Mouse (Mus musculus) gastrocnemius, adult 8-10 months (tissue): ENCODE measurements around the gene Gpr3. TPM values are rescaled to one million over a fixed set of nuclear protein-coding genes. Genes with fewer than 3 reads are reported as not detected.

Experiments used
- DNase-seq, 2 experiments: peaks; one replicate each; pipeline ENCODE4 v3.0.0; 2022; ENCODE audit warnings: low spot score in 2 of 2
- total RNA-seq, 4 experiments: library from RNA; stranded (reverse); gene quantifications; 2 replicates each; pipeline ENCODE4 v1.2.4; 2022

Gpr3 gene
- total RNA-seq, 4 experiments from 2014 or later: not detected

DNA sequence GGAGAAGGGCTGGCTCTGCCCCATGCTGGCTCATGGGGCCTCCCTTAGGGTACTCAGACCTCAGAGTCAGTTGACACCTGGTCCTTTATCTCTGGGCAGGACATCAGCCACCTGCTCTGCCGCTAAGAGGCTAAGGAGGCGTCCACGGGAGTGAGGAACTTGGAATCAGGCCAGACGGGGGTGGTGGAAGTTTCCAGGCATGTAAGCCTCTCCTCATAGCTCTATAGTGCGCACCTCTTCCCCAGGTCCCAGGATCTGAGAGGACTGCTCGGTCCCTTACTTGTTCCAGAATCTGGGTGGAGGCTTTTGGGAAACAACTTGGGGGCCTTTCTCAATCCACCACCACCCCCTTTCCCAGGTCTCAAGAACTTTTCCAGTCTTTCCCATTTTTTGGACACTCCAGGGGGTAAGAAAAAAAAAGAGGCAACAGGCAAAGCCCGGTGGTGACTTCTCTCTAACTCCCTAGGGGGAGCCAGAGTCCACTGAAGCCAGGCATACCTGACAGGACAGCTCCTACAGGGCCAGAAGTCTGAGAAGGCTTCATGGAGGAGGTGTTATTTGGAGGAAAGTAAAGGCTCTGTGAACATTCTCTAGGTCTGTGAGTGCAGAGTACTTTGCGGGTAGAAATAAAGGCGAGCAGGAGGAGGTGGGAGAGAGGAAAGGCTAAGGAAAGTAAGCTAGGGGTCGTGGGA, 21.1 kb upstream of the Gpr3 start:
- no peak for DNase-seq

DNA sequence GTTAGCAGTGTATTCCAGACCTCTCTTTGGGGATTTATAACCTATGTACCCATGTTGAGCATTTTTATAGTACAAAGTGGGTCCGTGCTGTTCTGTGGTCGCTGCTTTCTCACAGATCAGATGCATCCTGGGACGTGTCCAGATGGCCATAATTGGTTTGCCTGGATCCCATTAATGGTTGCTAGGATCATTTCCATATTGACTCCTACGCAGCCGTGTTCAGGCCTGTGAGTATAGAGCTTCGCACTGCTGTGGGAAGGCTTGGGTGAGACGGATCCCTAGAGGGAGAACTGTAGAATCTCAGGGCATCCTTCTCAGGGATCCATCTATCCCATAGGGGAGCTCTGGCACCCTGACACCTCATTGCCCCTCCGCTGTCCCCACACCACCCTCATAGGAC, 17.2 kb upstream of the Gpr3 start:
- DNase-seq: no peak

DNA sequence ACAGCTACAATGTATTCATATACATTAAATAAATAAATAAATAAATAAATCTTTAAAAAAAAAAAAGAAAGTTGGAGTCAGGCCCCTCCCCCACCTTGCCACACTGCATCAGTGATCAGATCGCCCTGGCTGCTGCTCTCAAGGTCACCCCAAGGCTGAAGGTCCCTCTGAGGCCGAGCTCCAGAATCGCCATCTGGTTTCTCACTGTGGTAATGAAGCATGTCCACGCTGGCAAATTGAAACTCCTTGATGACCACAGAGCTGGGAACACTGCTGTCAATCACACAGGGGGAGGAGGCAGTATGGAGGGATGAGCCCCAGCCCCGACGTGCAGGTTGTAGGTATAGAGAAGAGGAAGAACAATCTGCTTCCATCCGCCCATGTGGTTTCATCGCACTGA, 15.3 kb upstream of the Gpr3 start:
- no peak for DNase-seq

DNA sequence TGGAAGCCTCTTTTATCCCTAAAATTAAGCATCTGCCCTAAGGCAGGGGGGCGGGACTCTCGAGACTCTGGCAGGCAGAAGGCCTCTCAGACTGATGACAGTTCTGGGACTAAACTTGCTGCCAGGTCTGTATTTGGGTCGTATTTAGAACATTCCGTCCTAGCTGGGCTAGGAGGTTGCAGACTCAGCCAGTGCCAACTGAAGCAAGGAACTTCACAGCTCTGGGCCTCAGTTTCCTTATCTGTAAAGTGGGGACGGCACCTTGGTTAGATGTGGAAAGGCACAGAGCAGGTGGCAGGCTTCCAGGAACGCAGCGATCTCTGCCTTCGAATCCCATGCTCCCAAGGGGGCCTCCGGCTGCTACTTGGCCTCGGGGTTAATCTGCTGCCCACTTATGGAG, 13.7 kb upstream of the Gpr3 start:
- DNase-seq: peak in 1 of 2 experiments; percentile 43

DNA sequence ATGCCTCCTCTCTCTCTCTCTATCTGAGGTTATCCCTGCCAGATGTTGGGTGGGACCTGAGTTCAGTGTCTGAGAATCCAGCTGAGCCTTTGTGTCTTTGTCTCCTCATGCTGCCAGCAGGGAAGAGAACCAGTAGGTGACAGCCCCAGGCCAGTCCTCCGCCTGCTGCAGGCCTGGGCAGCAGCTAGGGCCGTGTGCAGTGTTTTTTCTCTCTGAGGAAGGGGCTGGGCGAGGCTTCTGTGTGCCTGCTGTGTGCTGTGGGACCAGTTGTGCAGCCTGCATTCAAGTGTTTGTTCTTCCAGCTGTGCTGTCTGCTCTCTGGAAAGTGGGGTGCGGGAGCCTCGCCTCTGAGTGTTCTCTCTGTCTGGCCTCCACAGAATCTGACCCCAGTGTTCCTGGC, 11.5 kb upstream of the Gpr3 start:
- DNase-seq: no peak

DNA sequence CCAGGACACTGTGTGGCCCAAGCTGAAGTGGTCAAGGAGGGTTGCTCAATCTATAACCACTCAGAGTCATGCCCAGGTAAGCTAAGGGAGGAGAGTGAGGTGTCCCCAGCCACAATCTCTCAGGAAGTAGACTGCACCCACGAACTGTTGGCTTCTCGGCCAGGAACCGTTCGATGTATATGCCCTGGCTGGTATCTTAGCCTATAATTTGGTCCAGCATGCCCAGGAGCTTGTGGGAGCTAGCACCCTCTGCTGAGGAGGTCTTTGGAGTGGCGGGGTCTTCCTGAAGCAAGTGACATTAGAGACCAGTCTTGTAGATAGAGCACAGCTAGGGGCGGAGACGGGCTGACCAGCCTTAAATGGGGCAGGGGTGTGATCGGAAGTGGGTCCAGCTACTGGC, 9.4 kb upstream of the Gpr3 start:
- DNase-seq: no peak

DNA sequence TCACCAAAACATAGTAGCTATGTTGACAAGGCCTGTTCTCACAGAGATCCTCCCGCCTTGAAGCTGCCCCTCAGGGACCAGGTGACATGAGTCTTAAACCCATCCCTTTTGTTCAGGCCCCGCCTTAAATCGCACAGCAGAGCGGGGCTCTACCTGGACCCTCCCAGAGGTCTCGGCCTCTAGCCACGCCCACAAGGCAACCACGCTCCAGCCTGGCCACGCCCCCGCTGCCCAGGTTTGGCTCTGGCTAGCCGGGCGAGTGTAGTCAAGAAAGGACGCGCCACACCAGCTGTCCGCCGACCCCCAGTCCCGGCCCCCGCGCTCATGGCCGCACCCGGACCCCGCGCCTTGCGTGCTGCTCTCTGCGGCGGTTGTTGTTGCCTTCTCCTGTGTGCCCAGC, 8.3 kb upstream of the Gpr3 start:
- no peak for DNase-seq

DNA sequence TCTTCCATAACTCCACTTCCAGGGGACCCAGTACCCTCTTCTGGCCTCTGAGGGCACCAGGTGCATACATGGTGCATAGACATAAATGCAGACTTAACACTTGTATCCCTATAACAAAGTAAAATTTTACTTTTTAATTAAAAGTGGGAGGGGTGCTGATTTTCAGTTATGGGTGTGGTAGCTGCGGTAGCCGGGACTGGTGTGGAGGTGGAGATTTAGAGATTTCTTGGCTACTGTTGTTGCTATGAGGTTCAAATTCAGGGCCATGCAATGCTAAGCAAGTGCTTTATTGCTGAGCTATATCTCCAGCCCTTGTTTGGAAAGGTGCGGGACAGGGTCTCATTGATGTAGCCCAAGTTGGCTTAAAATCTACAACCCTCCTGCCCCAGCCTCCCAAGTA, 6.4 kb upstream of the Gpr3 start:
- no peak for DNase-seq

DNA sequence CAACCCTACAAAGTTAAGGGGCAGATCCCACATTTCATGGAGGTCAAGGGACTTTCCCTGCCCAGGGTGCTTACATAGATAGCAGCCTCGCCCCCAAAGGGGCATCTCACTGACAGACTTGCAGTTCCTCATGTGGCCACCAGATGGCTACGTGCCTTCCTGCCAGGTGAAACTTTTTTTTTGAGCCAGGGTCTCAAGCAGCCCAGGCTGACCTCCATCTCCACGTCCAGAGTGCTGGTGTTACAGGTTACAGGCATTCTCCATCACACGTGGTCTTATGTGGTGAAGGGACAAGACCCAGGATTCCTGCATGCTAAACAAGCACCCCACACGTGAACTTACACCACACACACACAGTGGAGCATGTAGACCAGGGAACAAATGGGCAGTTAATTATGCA, 5.3 kb upstream of the Gpr3 start:
- peak in 1 of 2 experiments; percentile 48 for DNase-seq

DNA sequence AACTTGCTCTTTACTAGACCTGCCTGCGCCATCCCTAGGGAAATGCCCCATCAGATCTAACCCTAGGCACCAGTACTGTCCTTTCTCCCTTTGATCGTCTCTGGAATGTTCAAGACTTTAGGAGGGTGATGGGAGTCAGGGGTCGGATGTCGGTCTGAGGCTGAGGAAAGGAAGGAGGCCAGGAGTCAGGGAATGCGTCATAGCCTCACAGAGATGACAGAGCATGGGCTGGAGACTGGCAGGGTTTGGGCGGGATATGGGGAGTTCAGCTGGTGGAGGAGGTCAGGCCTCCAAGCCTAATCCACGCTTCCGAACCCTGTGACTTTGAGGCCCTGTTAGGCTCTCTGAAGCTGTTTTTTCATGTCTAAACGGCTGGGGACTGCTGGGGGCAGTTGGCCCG, 1.3 kb upstream of the Gpr3 start:
- no peak for DNase-seq

DNA sequence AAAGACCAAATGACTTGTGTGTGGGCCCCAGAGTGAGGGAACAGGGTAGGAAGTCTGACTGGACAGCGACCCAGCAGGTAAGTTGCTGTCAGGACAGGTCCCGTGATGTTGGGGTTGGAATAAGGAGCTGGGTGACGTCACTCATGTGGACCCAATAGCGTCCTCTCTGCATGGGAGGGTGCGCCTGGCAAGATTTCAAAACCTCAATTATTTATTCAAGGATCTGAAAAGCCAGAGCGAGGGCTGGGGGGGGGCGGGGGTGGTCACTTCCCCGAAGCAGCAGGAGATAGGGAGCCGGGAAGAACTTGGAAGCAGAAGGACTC, 893 bp upstream of the Gpr3 start:
- no peak for DNase-seq

DNA sequence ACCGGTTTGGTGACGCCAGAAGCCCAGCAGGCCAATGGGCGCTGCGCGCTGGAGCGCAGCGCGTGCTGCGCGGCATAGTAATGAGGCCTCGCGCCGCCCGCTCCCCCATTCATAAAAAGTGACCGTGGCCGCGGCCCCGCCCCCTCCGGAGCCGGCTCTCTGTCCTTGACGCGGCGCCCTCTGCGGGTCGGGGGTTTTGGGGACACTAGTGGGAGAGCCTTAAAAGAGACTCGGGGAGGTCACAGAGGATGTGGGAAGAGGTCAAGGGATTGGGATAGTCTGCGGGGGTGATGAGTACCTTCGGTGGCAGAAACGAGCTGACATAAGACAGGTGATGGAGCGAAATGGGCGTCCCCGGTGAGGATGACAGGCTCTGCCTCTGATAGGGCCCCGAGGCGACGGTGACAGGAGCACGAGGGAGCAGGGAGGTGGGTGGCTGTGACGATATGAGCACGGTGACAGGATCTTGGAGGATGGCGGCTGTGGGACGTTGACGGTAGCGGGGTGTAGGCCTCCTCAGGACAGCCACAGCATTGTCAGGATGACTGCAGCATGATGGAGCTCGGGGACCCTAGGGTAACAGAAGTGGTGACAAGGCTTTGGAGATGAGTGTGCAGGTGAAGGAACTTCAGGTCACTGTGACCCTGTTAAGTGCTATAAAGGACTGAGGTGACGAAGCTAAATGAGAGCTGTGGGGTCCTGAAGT, 379 bp upstream of the Gpr3 start:
- DNase-seq: peak; percentile 66 to 70

DNA sequence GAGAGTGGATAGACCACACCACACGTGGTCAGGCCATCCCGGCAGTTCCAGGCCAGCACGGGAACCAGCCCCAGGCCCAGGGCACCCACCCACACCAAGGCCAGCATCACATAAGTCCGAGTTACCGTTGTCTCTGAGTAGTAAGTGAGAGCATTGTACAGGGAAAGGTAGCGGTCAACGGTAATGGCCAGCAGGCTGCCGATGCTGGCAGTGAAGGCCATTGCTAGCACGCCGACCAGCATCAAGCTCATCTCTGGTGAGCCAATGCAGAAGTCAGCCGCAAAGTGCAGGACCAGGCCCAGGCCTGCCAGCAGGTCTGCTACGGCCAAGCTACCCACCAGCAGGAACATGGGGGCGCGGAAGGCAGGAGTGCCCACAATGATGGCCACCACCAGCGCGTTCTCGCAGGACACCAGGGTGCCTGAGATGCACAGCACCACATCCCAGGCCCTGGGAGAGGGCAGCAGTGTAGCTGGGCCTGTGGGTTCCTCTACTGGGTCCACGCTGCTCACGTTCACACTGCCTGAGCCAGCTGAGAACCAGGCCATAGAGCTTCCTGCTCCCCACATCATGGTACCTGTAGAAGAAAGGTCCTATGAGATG, 1.4 kb downstream of the Gpr3 start:
- DNase-seq: no peak

DNA sequence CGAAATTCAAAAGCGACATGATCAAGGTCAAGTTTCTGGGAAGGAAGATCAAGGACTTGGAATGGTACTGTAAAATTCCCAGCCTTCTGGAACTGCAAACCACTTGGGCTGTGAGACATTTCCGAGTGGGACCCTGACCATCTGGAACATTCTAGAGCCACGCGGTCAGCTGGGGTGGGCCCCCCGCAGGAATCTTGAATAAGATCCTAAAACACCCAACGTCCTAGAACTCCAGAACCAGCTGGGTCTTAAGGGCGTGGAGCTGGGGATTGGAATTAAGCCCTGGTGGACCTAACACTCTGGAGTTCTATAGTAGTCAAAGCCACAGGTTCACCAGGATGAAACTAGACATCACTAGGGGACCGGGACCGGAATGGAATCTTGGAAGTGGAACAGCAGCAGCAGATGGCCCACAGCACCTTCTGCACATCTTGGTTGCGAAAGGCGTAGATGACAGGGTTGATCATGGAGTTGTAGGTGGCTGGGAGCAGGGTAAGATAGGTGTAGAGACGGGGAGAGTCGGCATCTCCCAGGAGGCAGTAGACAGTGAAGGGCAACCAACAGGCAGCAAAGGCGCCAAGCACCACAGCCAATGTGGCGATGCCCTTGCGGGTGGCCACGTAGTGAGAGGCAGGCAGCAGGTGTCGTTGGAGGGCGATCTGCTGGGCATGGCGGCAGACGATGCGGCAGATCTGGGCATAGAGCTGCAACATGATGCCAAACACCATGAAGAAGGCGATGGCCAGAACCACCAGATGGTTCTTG, 2.1 kb downstream of the Gpr3 start:
- no peak for DNase-seq

DNA sequence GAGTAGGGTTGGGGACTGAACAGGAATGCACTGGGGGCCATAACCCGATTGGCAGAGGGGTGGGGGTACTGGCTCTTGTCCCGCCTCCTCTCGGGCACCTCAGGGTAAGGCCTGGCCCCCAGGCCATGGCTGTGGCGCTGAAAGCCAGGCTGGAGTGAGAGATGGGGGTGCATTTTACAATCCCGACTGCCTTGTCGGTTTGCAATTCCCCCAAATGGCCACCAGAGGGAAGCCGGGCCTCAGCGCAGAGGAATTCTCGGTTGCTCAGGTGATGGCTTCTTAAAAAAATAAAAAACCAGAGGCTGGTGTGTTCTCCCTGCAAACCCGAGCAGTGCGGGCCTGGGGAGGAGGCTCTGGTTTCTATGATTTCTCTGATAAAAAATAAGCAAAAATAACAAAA, 3.0 kb downstream of the Gpr3 start:
- no peak for DNase-seq

DNA sequence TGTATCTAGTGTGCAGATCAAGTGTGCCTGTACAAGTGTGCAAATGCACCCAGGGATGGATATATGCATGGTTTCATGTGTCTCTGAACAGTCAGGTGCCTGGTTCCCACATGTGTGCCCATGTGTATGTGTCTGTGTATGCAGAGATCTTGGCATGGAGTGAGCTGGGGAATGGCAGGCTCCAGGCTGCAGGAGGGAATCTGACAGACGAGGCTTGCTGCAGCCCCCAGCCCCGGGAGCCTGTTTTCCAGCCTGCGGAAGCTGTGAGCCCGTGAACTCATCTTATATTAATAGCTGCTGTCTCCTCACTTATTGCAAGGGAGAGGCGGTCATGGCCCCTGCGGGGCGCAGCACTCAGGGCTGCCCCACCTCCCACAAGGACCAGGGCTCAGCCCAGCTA, 8.0 kb downstream of the Gpr3 start:
- DNase-seq: no peak

DNA sequence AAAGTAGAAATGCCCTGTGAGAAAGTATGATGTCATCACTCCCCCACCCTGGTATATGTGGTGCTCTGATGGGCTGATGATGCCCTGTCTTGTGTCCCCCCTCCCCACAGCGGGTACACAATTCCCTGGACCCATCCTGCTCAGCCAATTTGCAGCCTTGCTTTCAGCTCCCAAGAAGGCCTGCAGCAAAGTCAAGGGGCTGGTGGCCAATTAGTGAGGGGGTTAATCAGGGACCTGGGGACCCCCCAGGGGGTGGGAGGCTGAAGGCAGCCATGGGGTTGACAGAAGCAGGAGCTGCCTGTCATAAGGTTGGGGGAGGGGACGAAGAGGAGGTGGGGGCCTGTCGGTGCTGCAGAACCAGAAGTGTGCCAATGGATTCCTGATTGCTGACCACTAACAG, 8.7 kb downstream of the Gpr3 start:
- DNase-seq: no peak

DNA sequence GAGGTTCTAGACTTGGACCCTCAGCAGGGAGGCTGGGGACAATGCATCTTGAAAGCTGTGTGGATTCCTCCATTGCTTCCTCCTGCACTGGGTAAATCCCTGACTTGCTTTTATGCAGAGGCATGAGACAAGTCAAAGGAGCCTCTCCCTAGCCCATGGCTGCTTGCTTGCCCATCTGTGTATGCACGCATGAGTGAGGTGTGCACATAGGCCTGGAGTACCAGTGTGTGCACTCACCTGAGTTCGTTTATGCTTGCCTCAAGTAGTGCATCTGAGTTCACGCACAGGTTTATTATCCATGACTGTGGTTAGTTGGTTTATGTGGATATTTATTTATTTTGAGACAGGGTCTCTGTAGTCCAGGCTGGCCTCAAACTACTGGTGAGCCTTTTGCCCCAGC, 10.1 kb downstream of the Gpr3 start:
- DNase-seq: no peak

DNA sequence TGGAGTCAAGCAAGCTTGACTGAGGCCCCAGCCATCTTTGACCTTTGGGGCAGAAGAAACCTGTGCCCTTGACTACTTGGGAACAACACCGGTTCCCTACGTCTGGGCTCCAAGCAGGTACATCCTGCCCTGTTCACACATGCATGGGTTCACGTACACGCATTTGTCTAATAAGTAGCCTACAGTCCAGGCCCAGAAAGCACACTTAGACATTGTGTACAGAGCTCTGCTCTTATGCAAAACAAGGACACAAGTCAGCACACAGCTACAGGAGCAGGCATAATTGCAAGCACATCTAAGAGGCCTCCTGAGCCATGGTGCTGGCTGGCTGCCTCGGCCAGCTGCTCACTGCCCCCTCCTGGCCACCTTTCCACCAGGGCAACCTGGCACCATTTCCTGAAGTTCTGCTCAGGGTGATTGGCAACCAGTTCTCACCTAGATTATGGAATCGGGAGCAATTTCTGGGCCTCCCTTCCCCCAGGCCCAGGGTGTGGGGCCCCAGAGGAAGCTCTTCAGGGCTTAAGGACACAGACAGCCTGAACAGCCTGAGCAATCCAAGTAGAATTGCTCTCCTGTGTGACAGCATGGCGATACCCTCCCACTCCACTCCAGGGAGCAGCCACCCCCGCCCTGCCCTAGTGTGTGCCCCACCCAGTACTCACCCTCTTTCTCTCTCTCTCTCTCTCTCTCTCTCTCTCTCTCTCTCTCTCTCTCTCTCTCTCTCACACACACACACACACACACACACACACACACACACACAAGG, 11.1 kb downstream of the Gpr3 start:
- peak; percentile 61 to 75 for DNase-seq

DNA sequence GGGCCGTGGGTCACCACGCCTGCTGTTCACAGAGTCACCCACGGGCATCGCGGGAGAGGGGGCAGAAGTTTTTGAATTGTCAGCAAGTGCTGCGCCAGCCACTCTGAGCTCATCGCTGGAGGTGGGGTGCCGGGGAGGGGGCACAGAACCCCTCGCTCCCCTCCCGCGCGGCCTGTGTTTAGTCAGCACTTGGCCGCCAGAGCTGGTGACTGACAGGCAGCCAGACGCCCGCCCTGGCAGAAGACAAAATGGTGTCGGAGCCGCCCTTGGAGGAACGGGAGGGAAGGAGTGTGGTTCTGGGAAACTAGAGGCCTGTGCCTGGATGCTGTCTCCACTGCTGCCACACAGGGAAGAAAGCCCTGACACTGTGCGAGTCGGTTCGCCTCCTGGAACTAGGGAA, 12.0 kb downstream of the Gpr3 start:
- peak; percentile 31 to 33 for DNase-seq

DNA sequence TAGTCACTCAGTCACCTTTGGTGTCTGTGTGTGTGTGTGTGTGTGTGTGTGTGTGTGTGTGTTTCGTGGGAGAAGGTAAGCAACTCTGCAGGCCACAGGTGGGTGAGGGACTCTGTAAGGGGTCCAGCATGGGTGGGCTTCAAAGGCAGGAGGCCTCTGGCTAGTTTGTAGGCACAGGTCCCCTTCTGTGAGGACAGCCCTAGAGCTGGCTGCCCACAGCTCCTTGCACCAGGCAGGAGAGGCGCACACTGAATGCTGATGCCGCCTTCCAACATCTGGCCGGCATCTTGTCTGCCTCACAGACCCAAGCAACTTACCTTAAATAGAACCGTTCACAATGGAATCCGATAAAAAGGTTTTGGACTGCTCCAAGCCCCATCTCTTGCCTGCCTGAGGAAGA, 12.6 kb downstream of the Gpr3 start:
- DNase-seq: no peak
